Mouse (Mus musculus) left cerebral cortex, postnatal 36 days (tissue): ENCODE results near the gene Sass6. TPM values are rescaled to one million over a fixed set of nuclear protein-coding genes. Genes with fewer than 3 reads are reported as not detected.
"Not testable (repeated sequence)": the region's sequence is repeated elsewhere in the genome, so short reads cannot be mapped to it uniquely, and the experiment has no call there.

Experiments used
- DNase-seq, 2 experiments: peaks; one replicate each; pipeline ENCODE4 v3.0.0; 2021 to 2022; ENCODE audit warnings: low spot score in 2 of 2, mixed read lengths in 1 of 2
- intact Hi-C: fragments of 180-260 bp; cut with DNase I; formaldehyde crosslinking; loops from one replicate; pipeline ENCODE4 v1.15.1; 2025
- total RNA-seq, 2 experiments: library from RNA; stranded (reverse); gene quantifications; 2 replicates each; pipeline ENCODE4 v1.2.3; 2021

The Sass6 gene
- total RNA-seq, 2 experiments from 2014 or later, result 6.1 to 7.6 TPM

DNA sequence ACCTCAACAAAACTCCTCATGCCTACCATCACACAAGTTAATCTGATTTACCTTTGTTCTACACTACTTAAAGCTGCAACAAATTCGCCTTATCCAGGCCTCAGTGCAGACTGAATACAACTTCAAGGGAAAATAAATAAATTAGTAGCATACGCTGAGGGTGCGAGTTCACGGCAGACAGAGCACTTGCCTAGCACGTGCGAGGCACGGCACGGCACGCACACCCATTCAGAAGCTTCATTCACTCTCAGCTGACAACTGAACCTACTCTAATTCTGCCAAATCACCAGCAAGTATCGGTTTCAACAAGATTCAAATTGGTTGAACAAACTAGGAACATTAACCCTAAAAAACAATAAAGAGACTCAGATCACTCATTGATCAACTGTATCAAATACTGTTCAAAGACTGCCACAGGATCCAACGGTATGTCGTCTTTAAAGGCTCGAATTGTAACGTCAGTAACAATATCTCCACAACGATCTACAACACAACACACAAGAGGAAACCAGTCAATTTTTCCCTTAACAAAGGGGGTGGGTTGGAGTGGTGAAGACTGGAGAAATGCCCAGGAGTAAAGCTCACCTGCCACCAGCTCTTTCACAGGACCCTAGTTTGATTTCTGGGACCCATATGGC, 64.3 kb downstream of the Sass6 start:
- no peak for DNase-seq
- intact Hi-C loops, result no loop called here

DNA sequence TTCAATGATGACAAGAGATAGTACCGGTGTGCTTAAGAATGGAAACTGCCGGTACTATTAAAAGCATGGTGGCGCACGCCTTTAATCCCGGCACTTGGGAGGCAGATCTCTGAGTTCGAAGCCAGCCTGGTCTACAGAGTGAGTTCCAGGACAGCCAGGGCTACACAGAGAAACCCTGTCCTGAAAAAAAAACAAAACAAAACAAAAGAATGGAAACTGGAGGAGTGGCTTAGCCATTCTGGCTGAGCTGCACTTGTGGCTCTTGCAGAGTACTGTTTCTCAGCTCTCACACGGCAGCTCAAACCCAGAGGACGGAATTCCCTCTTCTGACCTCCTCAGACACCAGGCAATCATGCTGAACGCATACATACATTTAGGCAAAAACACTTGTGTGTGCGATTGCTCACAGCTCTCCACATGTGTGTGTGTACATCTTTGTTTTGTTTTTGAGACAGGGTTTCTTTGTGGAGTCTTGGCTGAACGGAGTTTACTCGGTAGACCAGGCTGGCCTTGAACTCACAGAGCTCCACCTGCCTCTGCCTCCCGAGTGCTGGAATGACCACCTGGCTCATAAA, 65.2 kb downstream of the Sass6 start:
- intact Hi-C loops, result loop anchor here (5.0 kb wide), 1 partner anchor 52 kb away; the partner anchor contains the start of gene Slc35a3
- DNase-seq, result no peak

DNA sequence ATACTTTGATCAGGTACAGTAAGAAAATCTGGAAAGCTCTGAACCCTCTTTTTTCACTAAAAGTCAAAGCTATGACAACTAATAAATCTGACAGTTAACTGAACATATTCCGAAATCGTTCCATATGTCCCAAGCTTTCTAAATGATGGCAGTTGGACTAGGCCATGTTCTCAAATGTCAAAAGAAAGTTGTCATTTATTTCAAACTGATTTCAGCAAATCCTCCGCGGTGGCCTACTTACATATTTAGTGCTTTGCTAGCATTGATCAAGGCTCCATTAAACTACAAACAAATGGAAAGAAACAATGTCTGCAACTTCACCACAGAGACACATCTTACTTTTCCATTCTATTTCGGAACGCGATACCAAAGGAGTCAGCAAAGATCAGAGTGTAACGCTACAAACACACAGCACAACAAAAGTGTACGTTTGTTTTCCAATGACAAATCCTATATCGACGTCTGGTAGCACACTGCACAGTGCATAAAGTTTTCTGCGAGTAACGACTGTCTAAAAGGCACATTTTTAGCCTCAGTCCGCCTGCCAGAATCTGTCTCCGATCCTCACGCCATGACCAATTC, 66.6 kb downstream of the Sass6 start:
- DNase-seq, result no peak
- intact Hi-C loops, result loop anchor here (5.0 kb wide), 1 partner anchor 51 kb away; the partner anchor contains the start of gene Slc35a3

DNA sequence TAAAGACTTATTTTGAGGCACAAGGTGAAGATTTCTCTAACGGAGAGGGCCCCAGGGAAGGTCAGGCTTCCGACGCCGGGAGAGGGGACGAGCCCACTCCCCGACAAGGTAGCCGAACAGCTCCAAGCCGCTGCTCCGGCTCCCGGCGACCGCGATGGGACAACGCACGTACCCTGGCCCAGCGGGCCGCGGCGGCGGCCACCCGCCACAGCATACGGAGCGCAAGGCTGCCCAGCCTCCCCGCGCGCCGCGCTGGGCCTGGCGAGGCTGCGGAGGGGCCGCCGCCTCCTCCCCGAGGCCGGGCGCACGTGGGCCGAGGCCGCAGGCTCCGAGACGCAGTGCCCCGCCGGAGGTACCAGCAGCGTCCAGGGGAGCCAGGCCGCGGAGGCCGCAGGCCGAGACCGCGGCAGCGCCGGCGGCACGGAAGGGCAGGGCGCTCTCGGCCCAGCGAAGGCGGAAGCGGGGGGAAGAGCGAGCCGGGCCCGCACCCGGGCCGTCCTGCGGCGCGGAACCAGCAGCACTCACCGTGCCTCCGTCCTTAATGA, 67.2 kb downstream of the Sass6 start:
- peak; percentile 51 to 76 for DNase-seq
- intact Hi-C loops, result loop anchor here (1.0 to 5.0 kb wide), 2 partner anchors 50 to 68 kb away; partner anchors contain the start of genes Sass6 and Slc35a3

DNA sequence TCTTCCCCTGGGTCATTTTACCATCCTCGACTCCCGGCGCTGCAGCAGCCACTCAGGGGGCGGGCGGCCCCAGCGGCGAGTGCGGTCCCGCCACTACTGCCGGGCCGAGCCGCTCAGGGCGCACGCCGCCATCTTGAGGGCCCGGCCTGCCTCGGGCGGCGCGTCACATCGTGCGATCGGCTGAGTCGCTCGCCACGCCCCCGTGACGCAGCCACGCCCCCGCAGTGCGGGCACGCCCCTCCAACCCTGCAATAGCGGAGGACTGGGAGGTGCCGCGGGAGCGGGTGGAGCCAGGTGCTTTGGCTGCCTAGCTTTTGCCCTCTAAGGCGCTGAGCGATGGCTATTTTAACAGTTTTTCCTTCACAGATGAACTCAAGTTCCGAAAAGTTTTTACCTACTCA, 67.7 kb downstream of the Sass6 start, which contains the start of gene Mfsd14a:
TSS of gene Mfsd14a (minus strand) at position 215 of the 401 bp plus-strand sequence.
- peak; percentile 97 to 99 for DNase-seq
- intact Hi-C loops, result loop anchor here (1.0 to 5.0 kb wide), 2 partner anchors 50 to 68 kb away; partner anchors contain the start of genes Sass6 and Slc35a3

DNA sequence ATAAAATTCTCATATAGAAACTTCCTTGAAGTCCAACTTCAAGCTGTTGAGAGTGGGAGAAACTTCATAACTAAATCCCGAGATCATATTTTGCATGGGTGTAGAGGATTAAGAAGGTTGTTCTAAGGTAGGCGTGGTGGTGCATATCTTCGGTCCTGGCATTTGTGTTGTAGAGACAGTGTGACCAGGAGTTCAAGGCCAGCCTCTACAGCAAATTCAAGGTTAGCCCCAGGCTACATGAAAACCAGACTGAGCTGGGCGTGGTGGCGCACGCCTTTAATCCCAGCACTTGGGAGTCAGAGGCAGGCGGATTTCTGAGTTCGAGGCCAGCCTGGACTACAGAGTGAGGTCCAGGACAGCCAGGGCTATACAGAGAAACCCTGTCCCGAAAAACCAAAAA, 69.5 kb downstream of the Sass6 start:
- DNase-seq, result not testable (repeated sequence)
- intact Hi-C loops, result loop anchor here (5.0 kb wide), 1 partner anchor 48 kb away; the partner anchor contains the start of gene Slc35a3

Other genes with a start within 250 kb of the Sass6 start
- gene Cdc14a, start 170.9 kb upstream of the Sass6 start, total RNA-seq, result 1 to 10 TPM; 3.2 to 5.1 TPM
- gene Rtca, start 86.8 kb upstream of the Sass6 start, total RNA-seq, result 10 to 100 TPM; 60.6 to 61.0 TPM
- gene Dbt, start 81.9 kb upstream of the Sass6 start, total RNA-seq, result 10 to 100 TPM; 17.8 to 18.7 TPM
- gene Lrrc39, start 32.0 kb upstream of the Sass6 start, total RNA-seq, result under 1 TPM in 1 of 2 experiments, not detected in 1; 0.17 TPM
- 10 to 100 TPM; 13.8 to 20.9 TPM for gene Trmt13, start 19.6 kb downstream of the Sass6 start, total RNA-seq
- gene Mfsd14a, start 67.7 kb downstream of the Sass6 start, total RNA-seq, result 10 to 100 TPM; 55.1 to 55.4 TPM
- gene Gm43191, start 86.3 kb downstream of the Sass6 start, total RNA-seq, result not detected
- 10 to 100 TPM; 12.9 to 13.5 TPM for gene Slc35a3, start 117.8 kb downstream of the Sass6 start, total RNA-seq
- gene Agl, start 213.2 kb downstream of the Sass6 start, total RNA-seq, result 10 to 100 TPM; 23.8 to 26.1 TPM